Mouse (Mus musculus): Measurements from ENCODE around the gene Edn1. TPM values are rescaled to one million over a fixed set of nuclear protein-coding genes. Genes with fewer than 3 reads are reported as not detected.

The Edn1 gene
- polyA plus RNA-seq, 1 experiment: 4.7 TPM

- Histone ChIP-seq H3K4me3 (ENCODE audit: insufficient read depth, low read length) (no peak overlapping the region), H3K27ac (ENCODE audit: insufficient read depth, low read length) (no peak overlapping the region), H3K4me1 (ENCODE audit: control insufficient read depth, insufficient read depth, low read length) (no peaks in the 10 kb centered on the region)
- TF ChIP-seq CTCF (IDR thresholded peaks at IDR 0.05; ENCODE audit: extremely low read depth, insufficient read depth, low read length) (no peak), POLR2A (IDR thresholded peaks at IDR 0.05; ENCODE audit: extremely low read depth, insufficient read depth, low read length) (no peak)
Measured at GRCm38 (mm10) chr13:42341871-42342532, 40.7 kb downstream of the Edn1 start.

GRCm38 (mm10) chr13:42345439-42345838 lies 44.2 kb downstream of the Edn1 start:
- H3K4me3 ChIP-seq (ENCODE audit: insufficient read depth, low read length): no peak overlapping the region
- TF ChIP-seq CTCF (IDR thresholded peaks at IDR 0.05; ENCODE audit: extremely low read depth, insufficient read depth, low read length) (no peak), POLR2A (IDR thresholded peaks at IDR 0.05; ENCODE audit: extremely low read depth, insufficient read depth, low read length) (no peak)
- H3K27ac ChIP-seq (ENCODE audit: insufficient read depth, low read length): no peak overlapping the region
- no peaks in the 10 kb centered on the region for H3K4me1 ChIP-seq (ENCODE audit: control insufficient read depth, insufficient read depth, low read length)

DNA sequence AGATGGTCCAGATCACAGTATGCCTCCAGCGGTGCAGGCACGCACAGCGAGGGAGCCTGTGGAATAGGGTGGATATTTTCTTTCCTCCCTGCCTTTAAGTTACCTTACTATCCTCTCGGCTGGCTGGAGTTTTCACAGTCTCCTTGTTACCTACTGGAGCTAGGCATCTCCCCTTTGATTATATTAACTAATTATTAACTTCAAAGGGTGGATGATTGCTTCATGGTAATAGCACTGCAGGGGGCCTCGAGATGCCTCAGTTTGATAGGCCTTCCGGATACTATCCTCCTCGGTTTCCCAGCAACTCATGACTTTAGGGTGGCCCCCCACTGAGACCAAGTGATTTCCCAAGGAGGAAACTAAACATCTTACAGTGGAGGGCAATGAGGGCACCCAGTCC lies 45.1 kb downstream of the Edn1 start:
- H3K4me3 ChIP-seq (ENCODE audit: insufficient read depth, low read length): no peak overlapping the region
- no peak overlapping the region for H3K27ac ChIP-seq (ENCODE audit: insufficient read depth, low read length)
- TF ChIP-seq CTCF (IDR thresholded peaks at IDR 0.05; ENCODE audit: extremely low read depth, insufficient read depth, low read length): no peak
- TF ChIP-seq POLR2A (IDR thresholded peaks at IDR 0.05; ENCODE audit: extremely low read depth, insufficient read depth, low read length): no peak
- no peaks in the 10 kb centered on the region for H3K4me1 ChIP-seq (ENCODE audit: control insufficient read depth, insufficient read depth, low read length)

DNA sequence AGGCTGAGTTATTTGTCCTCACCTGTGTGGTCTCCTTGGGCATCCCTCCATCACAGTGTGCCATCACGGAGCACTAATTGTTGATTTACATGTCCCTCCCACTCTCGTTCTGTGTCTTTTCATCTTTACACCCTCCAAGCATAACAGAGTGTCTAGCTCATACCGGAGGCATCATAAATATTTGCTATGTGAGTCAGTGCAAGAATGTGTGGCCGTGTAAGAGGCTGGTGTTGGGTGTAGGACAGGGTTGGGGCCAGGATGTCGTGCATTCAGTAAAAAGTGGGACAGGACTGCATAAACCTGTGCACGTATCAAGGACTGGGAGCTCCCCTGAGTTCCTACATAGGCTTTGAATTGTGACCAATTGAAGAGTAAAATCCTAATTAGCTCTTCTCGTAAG lies 50.4 kb downstream of the Edn1 start:
- TF ChIP-seq CTCF (IDR thresholded peaks at IDR 0.05; ENCODE audit: extremely low read depth, insufficient read depth, low read length): no peak
- TF ChIP-seq POLR2A (IDR thresholded peaks at IDR 0.05; ENCODE audit: extremely low read depth, insufficient read depth, low read length): no peak
- Histone ChIP-seq H3K4me1 (ENCODE audit: control insufficient read depth, insufficient read depth, low read length) (no peaks in the 10 kb centered on the region), H3K27ac (ENCODE audit: insufficient read depth, low read length) (no peak overlapping the region), H3K4me3 (ENCODE audit: insufficient read depth, low read length) (no peak overlapping the region)

Other genes with a start within 250 kb of the Edn1 start
- 33.2 and 35.7 TPM in 2 replicates for gene Hivep1, start 249.5 kb upstream of the Edn1 start, polyA plus RNA-seq (2012; rRNA removed)

Measured in cortical plate, adult 2 months (tissue).